Mouse (Mus musculus) midbrain, embryonic 13.5 days (tissue): ENCODE results near the gene Itga9. TPM values are rescaled to one million over a fixed set of nuclear protein-coding genes. Genes with fewer than 3 reads are reported as not detected.

Source experiments
- ATAC-seq: fragments of 200-750 bp; cut with Nextera tagmentation; 2 replicates; pipeline ENCODE4 v1.8.0; 2017; ENCODE audit warnings: mild to moderate bottlenecking, moderate TSS enrichment, moderate library complexity
- H3K27ac ChIP-seq: fragments of 300-500 bp; sonication (generic); 2 replicates; pipeline ENCODE4 v1.5.1; 2015; ENCODE audit warnings: inconsistent platforms, mild to moderate bottlenecking, moderate library complexity
- H3K27me3 ChIP-seq: fragments of 300-500 bp; sonication (generic); 2 replicates; pipeline ENCODE4 v1.6.1; 2015; ENCODE audit warnings: mild to moderate bottlenecking, inconsistent platforms
- H3K36me3 ChIP-seq: fragments of 300-500 bp; sonication (generic); 2 replicates; pipeline ENCODE4 v1.6.1; 2015; ENCODE audit warnings: mild to moderate bottlenecking, inconsistent platforms
- H3K4me1 ChIP-seq: fragments of 300-500 bp; sonication (generic); replicated peaks from 2 replicates; pipeline ENCODE4 v1.6.1; 2015; ENCODE audit warnings: inconsistent platforms
- H3K4me2 ChIP-seq: fragments of 300-500 bp; sonication (generic); replicated peaks from 2 replicates; pipeline ENCODE4 v1.6.1; 2015; ENCODE audit warnings: moderate library complexity, mild to moderate bottlenecking, inconsistent platforms
- H3K4me3 ChIP-seq: fragments of 300-500 bp; sonication (generic); replicated peaks from 2 replicates; pipeline ENCODE4 v1.5.1; 2015; ENCODE audit warnings: mild to moderate bottlenecking, inconsistent platforms
- H3K9ac ChIP-seq: fragments of 300-500 bp; sonication (generic); replicated peaks from 2 replicates; pipeline ENCODE4 v1.6.1; 2015; ENCODE audit warnings: mild to moderate bottlenecking, inconsistent platforms
- H3K9me3 ChIP-seq: fragments of 300-500 bp; sonication (generic); 2 replicates; pipeline ENCODE4 v1.6.1; 2016; ENCODE audit warnings: mild to moderate bottlenecking, inconsistent platforms
- WGBS: fragments of 180-500 bp; shearing (Covaris S2); methylation state at CpG from one replicate; pipeline ENCODE4 v1.1.7; 2015; 5-methylcytosine and 5-hydroxymethylcytosine counted together
- polyA plus RNA-seq: library from polyadenylated mRNA; unstranded; fragments of >200 nt; fragmentation: Nextera tagmentation; extraction: Ambion mirVana; gene quantifications from 2 replicates; pipeline ENCODE4 v1.2.1, GENCODE M21; 2015

Itga9 gene
- polyA plus RNA-seq, 1 experiment from 2014 or later, result 1.4 TPM

DNA sequence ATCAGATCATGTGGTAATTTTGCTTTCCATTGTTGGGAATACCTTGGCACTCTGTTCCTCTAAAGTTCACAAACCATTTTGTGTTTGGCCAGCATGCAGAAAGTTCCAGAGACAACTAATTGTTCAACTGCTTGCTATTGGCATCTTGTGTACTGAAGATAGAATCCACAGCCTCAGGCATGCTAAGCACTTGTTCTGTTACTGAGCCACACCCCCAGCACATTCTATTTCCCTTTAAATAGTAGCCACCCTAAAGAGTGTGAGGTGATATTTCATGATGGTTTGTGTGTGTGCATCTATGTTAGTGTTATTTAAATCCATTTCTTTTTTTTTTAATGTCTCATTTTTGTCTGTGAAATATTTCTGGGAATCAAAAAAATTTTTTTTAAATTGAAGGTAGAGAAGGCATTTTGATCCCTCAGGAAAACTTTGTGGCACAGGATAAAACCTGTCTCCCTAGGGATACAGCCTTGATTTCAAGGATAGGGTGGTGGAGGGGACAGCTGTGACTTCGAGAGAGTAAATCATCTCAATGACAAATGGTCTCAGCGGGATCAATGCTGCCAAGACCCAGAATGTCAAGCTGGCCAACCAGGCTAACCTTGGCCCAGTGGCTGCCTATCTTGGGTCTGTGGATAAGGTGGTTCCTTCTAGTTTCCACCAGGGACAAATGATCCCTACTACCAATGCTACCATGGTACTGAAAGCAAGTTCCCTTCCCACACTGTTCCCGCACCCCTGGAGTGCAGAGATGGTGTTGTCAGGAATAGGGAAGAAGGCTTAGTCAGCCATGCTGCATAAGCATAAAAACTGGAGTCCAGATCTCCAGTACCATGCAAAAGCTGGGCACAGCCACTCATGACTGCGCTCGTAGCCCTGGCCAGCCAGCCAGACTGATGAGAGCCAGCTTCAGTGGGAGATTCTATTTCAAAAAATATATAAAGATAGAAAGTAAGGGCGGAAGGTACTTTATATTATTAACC lies 25.6 kb downstream of the Itga9 start:
- WGBS, result 82% methylated on average over 6 of the region's 6 CpGs
- ATAC-seq, result no peak
- Histone ChIP-seq H3K4me3 (no peak overlapping the region), H3K9ac (no peak overlapping the region), H3K36me3 (no peaks in the 10 kb centered on the region), H3K9me3 (peaks cover 4% of the 10 kb centered on the region), H3K4me2 (no peak overlapping the region), H3K4me1 (no peaks in the 10 kb centered on the region), H3K27ac (no peak overlapping the region), H3K27me3 (no peaks in the 10 kb centered on the region)

DNA sequence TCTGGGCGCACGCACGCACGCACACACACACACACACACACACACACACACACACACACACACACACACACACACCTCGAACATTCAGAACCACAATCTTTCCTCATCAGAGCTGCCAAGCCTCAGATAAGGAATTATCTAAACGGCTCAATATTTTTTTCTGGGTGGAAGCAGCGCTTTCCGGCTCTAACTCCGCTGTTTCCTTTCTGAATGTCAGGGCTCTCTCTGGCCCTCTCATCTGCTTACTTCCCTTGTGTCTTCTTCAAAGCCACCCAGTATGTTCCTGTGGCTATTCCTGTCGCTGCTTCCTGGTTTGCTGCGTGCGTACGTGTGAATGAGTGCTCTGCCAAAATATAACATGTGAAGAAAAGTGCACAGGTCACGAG lies 26.3 kb downstream of the Itga9 start:
- H3K4me3 ChIP-seq, result no peak overlapping the region
- H3K27ac ChIP-seq, result no peak overlapping the region
- no peaks in the 10 kb centered on the region for H3K36me3 ChIP-seq
- H3K4me1 ChIP-seq, result no peaks in the 10 kb centered on the region
- H3K27me3 ChIP-seq, result no peaks in the 10 kb centered on the region
- peaks cover 4% of the 10 kb centered on the region for H3K9me3 ChIP-seq
- no peak overlapping the region for H3K4me2 ChIP-seq
- WGBS, result 91% methylated on average over 14 of the region's 14 CpGs
- H3K9ac ChIP-seq, result no peak overlapping the region
- no peak for ATAC-seq

DNA sequence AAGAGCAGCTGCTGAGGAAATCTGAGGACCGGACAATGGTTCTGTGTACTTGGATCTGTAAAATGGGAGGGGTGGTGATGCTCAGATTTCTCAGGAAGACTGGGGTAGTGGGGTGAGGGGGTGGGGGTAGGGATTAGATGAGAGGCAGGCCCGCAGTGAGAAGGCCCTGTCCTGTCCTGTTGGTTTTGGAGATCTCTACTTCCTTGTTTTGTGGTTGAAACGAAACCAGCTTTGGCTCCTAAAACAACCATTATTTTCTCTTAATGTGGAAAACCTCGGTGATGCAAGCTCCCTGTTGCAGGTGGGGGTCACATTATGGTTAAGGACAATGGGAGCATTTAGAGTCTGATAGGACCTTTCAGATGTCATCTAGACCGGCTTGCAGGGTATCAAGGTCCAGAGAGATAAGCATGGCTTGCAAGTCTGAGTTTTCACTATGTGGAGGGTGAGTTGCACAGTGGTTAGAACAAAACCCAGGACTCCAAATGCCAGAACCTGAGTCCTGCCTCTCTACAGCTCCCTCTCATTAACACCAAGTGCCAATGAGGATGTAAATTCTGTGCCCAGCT lies 32.2 kb downstream of the Itga9 start:
- H3K27me3 ChIP-seq, result no peaks in the 10 kb centered on the region
- no peaks in the 10 kb centered on the region for H3K4me1 ChIP-seq
- H3K4me3 ChIP-seq, result no peak overlapping the region
- no peak overlapping the region for H3K9ac ChIP-seq
- H3K36me3 ChIP-seq, result no peaks in the 10 kb centered on the region
- no peak for ATAC-seq
- 86% methylated on average over 5 of the region's 5 CpGs for WGBS
- no peak overlapping the region for H3K4me2 ChIP-seq
- peaks cover 9% of the 10 kb centered on the region for H3K9me3 ChIP-seq
- H3K27ac ChIP-seq, result no peak overlapping the region

DNA sequence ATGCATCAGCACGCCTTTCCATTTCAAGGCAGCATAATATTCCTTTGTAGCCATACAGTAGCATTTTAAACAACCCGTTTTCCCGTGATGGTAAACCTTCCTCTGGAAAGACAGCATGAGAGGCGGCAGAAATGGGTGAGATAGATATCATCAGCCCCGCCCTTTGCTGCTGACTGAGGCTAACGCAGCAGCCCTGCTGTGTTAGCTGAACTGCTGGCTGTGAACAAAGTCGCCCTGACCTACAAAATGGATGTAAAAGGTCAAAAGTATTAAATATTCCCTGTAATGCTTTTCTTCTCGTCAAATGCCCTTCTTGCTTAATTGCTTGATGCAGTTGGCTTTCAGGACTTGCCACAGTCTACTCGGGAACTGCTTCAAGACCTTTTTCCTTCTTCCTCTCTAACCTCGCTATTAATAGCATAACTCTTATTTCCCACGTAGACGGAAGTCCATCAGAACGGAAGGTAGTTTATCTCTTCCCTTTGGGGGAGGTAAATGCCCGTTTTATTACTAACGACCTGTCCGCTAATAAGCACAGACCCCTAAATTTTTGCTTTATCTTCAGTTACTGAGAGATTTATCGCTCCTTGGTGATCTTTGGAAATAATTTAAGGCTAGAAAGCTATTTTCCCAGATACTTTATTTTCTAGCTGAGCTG lies 39.3 kb downstream of the Itga9 start:
- 90% methylated on average over 17 of the region's 17 CpGs for WGBS
- H3K36me3 ChIP-seq, result no peaks in the 10 kb centered on the region
- ATAC-seq, result no peak

DNA sequence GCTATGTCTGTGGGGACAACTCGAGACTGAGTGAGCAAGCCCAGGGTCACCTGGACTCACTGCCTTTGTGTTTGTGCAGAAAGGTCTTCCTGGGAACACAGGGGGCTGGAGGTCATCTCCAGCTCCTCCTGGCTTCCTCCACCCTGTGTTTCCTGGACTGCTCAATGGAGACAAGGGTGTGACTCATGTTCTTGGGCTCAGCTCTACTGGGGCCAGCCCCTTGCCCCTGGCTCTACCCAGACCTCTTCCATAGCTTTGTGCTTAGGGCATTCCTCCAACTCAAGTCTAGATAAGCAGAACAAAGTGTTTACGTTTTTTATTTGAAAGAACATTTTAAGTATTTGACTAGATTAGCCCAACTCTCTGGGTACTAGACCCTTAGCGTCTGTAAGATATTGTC lies 41.0 kb downstream of the Itga9 start:
- Histone ChIP-seq H3K9ac (no peak overlapping the region), H3K4me1 (peaks cover 9% of the 10 kb centered on the region; the same call in 1 of the 2 replicates), H3K9me3 (no peaks in the 10 kb centered on the region), H3K4me3 (no peak overlapping the region), H3K27me3 (no peaks in the 10 kb centered on the region), H3K4me2 (no peak overlapping the region), H3K36me3 (no peaks in the 10 kb centered on the region), H3K27ac (no peak overlapping the region)
- 78% methylated on average over 3 of the region's 3 CpGs for WGBS
- no peak for ATAC-seq

More for the DNA sequence above, 39.3 kb downstream of the Itga9 start:
- H3K27ac ChIP-seq, result no peak overlapping the region
- no peaks in the 10 kb centered on the region for H3K4me1 ChIP-seq
- no peaks in the 10 kb centered on the region for H3K9me3 ChIP-seq
- H3K27me3 ChIP-seq, result no peaks in the 10 kb centered on the region
- no peak overlapping the region for H3K4me2 ChIP-seq
- H3K9ac ChIP-seq, result no peak overlapping the region
- H3K4me3 ChIP-seq, result no peak overlapping the region

DNA sequence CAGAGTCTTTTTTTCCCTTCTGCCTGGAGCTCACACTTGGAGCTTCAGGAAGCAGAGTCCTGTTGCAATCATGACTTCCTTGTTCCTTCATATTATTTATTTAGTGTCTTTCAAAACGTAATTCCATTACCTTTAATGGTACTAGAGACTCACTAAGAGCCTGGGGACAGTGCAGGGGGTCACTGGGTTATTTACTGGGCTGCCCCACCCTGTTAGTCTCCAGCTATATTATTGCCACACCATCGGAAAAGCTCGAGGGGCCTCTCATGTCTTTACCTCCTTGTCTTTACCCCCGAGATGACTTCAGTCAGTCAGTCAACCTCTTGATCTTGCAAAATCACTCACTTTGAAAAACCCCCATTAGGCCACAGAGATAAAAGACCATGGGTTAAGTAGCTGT lies 44.5 kb downstream of the Itga9 start:
- no peak overlapping the region for H3K27ac ChIP-seq
- no peaks in the 10 kb centered on the region for H3K27me3 ChIP-seq
- H3K9me3 ChIP-seq, result no peaks in the 10 kb centered on the region
- H3K4me2 ChIP-seq, result no peak overlapping the region
- no peak overlapping the region for H3K9ac ChIP-seq
- no peaks in the 10 kb centered on the region for H3K36me3 ChIP-seq
- peaks cover 9% of the 10 kb centered on the region; the same call in 1 of the 2 replicates for H3K4me1 ChIP-seq
- no peak for ATAC-seq
- 57% methylated on average over 4 of the region's 4 CpGs for WGBS
- H3K4me3 ChIP-seq, result no peak overlapping the region

DNA sequence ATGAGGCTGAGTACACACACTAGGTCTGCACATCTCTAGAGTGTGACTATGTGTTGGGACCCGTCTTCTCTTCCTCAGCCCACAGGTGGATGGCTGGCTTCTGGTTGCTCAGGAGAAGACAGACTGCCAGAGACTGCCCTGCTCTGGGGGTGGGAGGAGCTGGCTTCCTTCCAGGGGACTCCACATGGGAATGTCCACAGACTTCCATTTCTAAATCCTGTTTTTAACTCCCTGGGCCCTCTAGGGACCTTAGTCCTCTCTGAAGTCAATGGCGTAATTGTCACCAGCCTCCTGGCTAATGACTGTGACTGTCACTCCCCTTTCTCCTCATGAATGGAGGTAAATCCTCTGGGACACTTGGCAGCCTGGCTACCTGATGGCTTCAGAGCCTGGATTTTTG lies 45.4 kb downstream of the Itga9 start:
- no peak overlapping the region for H3K4me3 ChIP-seq
- H3K27me3 ChIP-seq, result no peaks in the 10 kb centered on the region
- H3K9me3 ChIP-seq, result no peaks in the 10 kb centered on the region
- H3K4me1 ChIP-seq, result peaks cover 9% of the 10 kb centered on the region; the same call in 1 of the 2 replicates
- no peak overlapping the region for H3K27ac ChIP-seq
- H3K36me3 ChIP-seq, result no peaks in the 10 kb centered on the region
- H3K4me2 ChIP-seq, result no peak overlapping the region
- H3K9ac ChIP-seq, result no peak overlapping the region
- 54% methylated on average over 2 of the region's 2 CpGs for WGBS
- ATAC-seq, result peak; percentile 34; the same call in 1 of the 2 replicates

DNA sequence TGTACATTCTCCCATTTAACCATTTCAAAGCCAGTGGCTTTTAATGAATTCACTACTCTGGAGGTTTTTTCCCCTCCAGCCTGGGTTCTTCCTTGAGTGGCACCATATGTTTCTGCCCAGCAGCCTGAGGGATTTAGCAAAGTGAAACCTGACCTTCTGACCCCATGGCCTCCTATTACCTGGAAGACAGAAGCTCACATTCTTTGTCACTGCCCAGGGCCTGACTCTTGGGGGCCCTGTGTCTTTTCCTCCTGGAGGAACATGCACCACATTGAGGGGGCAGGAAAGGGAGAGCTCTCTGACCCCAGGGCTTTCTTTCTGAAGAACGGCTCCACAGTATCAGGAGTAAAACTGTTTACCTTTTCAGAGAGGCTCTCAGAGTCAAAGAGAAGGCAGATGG lies 46.9 kb downstream of the Itga9 start:
- Histone ChIP-seq H3K9me3 (no peaks in the 10 kb centered on the region), H3K27me3 (no peaks in the 10 kb centered on the region), H3K27ac (no peak overlapping the region), H3K4me2 (no peak overlapping the region), H3K4me3 (no peak overlapping the region), H3K9ac (no peak overlapping the region), H3K4me1 (peaks cover 9% of the 10 kb centered on the region; the same call in 1 of the 2 replicates), H3K36me3 (no peaks in the 10 kb centered on the region)
- WGBS, result 52% methylated on average over 1 of the region's 1 CpGs
- ATAC-seq, result no peak

DNA sequence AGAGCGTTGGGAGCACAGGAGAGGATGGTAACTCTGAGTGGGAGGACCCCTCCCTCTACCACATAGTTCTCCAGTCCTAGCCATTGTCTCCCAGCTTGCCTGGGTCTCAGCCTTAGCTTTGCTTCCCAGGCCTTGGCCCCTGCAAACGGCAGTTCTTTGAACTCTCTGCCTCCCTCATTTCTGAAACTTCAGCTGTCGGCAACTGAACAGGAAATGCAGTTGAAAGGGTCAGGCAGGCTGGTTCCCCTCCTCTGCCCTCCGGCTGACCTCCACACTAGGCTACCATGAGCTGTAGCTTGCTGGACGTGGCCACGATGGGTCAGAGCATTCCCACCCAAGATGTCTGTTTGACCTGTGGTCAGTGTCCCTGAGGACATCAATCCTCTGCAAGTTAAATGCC lies 48.5 kb downstream of the Itga9 start:
- Histone ChIP-seq H3K27me3 (no peaks in the 10 kb centered on the region), H3K4me1 (peaks cover 9% of the 10 kb centered on the region; the same call in 1 of the 2 replicates), H3K9me3 (no peaks in the 10 kb centered on the region), H3K9ac (no peak overlapping the region), H3K36me3 (no peaks in the 10 kb centered on the region), H3K4me3 (no peak overlapping the region), H3K4me2 (no peak overlapping the region), H3K27ac (no peak overlapping the region)
- ATAC-seq, result no peak
- 55% methylated on average over 6 of the region's 6 CpGs for WGBS

DNA sequence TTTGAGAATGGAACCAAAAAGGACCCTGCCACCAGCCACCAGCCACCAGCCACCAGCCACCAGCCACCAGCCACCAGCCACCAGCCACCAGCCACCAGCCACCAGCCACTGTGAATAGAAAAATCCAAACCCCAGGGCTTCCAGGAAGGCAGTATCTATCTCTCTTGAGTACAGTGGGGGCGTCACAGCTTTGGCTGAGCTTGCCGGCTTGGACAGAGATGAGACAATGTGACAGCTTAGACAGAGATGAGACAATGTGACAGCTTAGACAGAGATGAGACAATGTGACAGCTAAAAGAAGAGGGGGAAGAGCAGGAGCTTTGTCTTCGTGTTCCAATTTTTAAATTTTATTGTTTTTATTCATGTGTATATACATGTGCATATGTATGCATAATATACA lies 49.2 kb downstream of the Itga9 start:
- Histone ChIP-seq H3K9ac (no peak overlapping the region), H3K4me2 (no peak overlapping the region), H3K27me3 (no peaks in the 10 kb centered on the region), H3K4me3 (no peak overlapping the region), H3K36me3 (no peaks in the 10 kb centered on the region), H3K27ac (no peak overlapping the region), H3K9me3 (no peaks in the 10 kb centered on the region), H3K4me1 (peaks cover 9% of the 10 kb centered on the region; the same call in 1 of the 2 replicates)
- WGBS, result 80% methylated on average over 3 of the region's 3 CpGs
- no peak for ATAC-seq

DNA sequence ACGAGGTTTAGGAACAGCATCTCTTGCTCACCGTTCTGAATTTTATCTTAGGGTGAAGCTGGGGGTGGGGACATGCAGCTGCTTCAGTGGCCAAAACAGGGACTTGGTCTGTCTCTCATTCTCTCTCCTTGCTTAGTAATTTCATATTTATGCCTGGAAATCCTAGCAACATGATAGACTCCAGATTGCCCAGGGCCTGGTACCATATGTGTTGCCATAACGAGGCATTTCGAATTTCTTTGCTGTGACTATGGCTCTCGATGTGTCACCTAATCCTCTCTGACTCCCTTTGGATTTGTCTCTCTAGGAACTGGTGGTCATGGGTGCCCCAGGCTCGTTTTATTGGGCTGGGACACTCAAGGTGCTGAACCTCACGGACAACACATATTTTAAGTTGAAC lies 51.7 kb downstream of the Itga9 start:
- ATAC-seq, result no peak
- Histone ChIP-seq H3K27me3 (no peaks in the 10 kb centered on the region), H3K27ac (no peak overlapping the region), H3K4me2 (no peak overlapping the region), H3K36me3 (no peaks in the 10 kb centered on the region), H3K9ac (no peak overlapping the region), H3K4me1 (no peaks in the 10 kb centered on the region), H3K9me3 (no peaks in the 10 kb centered on the region), H3K4me3 (no peak overlapping the region)
- 78% methylated on average over 7 of the region's 7 CpGs for WGBS

DNA sequence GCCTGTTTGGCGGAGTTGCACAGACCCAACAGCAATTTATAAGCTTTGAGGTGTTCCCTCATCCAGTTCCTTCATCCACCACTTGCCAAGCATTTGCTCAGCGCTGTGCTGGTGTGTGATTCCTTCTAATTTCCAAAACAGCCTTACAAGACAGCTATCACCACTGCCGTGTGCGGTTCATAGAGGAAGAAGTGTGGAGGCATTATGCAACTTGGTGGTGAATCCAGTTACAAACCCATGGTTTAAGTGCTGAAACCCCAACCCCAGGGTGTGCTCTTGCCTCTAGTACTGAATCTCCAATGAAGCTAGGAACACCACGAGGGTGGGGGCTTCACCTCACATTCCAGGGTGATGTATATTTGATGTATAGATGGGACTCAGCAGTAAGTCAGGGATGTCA lies 53.3 kb downstream of the Itga9 start:
- Histone ChIP-seq H3K4me2 (no peak overlapping the region), H3K4me1 (no peaks in the 10 kb centered on the region), H3K4me3 (no peak overlapping the region), H3K9me3 (no peaks in the 10 kb centered on the region), H3K36me3 (no peaks in the 10 kb centered on the region), H3K27ac (no peak overlapping the region), H3K27me3 (no peaks in the 10 kb centered on the region), H3K9ac (no peak overlapping the region)
- ATAC-seq, result no peak
- 90% methylated on average over 5 of the region's 5 CpGs for WGBS
